Mouse (Mus musculus) ES-Bruce4 (cell line): ENCODE measurements around the gene Zfp518b. TPM values are rescaled to one million over a fixed set of nuclear protein-coding genes. Genes with fewer than 3 reads are reported as not detected.

Experiments used
- H3K27ac ChIP-seq: 2 replicates; pipeline ENCODE4 v1.5.1; 2012; ENCODE audit warnings: low read length, inconsistent platforms; ENCODE audit not compliant: insufficient read depth
- H3K27me3 ChIP-seq: 2 replicates; pipeline ENCODE4 v1.6.1; 2012; ENCODE audit warnings: mild to moderate bottlenecking, low read length, inconsistent platforms; ENCODE audit not compliant: control insufficient read depth, poor library complexity, insufficient read depth, severe bottlenecking
- H3K36me3 ChIP-seq: 2 replicates; pipeline ENCODE4 v1.6.1; 2012; ENCODE audit warnings: inconsistent platforms, mild to moderate bottlenecking, low read length, moderate library complexity; ENCODE audit not compliant: control insufficient read depth, poor library complexity, insufficient read depth, severe bottlenecking
- H3K4me1 ChIP-seq: one replicate; pipeline ENCODE4 v1.8.1; 2011; ENCODE audit warnings: low read length; ENCODE audit not compliant: control insufficient read depth, insufficient read depth
- H3K4me3 ChIP-seq: 2 replicates; pipeline ENCODE4 v1.5.1; 2011; ENCODE audit warnings: low read depth, mild to moderate bottlenecking, low read length
- H3K9ac ChIP-seq: 2 replicates; pipeline ENCODE4 v1.6.1; 2012; ENCODE audit warnings: low read depth, mild to moderate bottlenecking, inconsistent platforms; ENCODE audit not compliant: poor library complexity, severe bottlenecking
- H3K9me3 ChIP-seq: replicated peaks from 2 replicates; pipeline ENCODE4 v1.6.1; 2012; ENCODE audit warnings: mild to moderate bottlenecking, low read length, inconsistent platforms; ENCODE audit not compliant: control insufficient read depth, poor library complexity, insufficient read depth, severe bottlenecking
- CTCF ChIP-seq: IDR thresholded peaks from one replicate; pipeline ENCODE4 v1.8.1; 2011; ENCODE audit warnings: low read depth, low read length
- EP300 ChIP-seq: IDR thresholded peaks from 2 replicates; pipeline ENCODE4 v1.6.1; 2011; ENCODE audit warnings: low read depth, low read length; ENCODE audit not compliant: insufficient read depth
- POLR2A ChIP-seq: IDR thresholded peaks from one replicate; pipeline ENCODE4 v1.8.1; 2011; ENCODE audit warnings: low read length; ENCODE audit not compliant: insufficient read depth
- polyA plus RNA-seq: library from polyadenylated mRNA; stranded (reverse); fragments of >200 nt; gene quantifications from 2 replicates; pipeline ENCODE4 v1.2.4, GENCODE M21; 2011; ENCODE audit warnings: low read depth; ENCODE audit not compliant: missing spikeins, insufficient read depth, insufficient read length

The Zfp518b gene
- 21.6 and 26.6 TPM in 2 replicates for polyA plus RNA-seq

DNA sequence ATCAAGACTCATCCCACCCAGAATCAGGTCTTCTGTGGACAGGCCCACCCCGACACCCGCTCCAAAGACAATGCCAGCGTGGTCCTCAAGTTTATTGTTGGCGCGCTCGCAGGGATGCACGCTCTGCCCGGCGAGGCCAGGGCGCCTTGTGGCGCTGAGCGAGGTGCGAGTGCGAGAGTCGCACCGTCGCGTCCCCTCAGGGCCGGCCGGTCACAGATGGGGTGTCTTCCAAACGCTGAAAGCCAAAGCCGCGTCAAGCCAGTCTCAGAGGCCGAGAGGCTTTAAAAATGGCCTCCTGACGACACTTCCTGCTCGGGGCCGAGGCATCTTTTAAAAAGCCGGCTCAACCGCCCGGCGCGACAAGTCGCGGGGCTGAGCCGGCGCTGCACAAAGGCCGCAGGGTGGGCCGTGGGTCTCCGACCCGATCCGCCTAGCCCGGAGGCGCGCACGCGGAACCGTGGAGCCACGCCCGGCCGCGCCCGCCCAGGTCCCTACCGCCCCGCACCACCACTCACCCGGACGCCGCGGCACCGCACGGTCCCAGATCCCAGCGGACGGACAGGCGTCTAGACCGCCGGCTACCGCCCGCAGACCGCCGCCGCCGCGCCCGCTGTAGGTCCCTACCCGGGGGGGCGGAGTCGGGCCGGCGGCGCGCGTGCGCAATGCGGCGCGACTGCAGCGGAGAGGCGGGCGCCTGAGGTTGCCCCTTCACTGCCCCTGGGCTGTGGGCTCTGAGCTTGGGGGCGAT lies at the start of gene Zfp518b:
TSS of gene Zfp518b (minus strand) at position 663 of the 748 bp plus-strand sequence.
- Histone ChIP-seq H3K4me3 (peak within 1 kb of the TSS; percentile 96), H3K36me3 (peaks cover 12% of the 10 kb centered on the region), H3K9me3 (no peaks in the 10 kb centered on the region), H3K4me1 (peaks cover 5% of the 10 kb centered on the region), H3K27ac (peak within 1 kb of the TSS; percentile 41; the same call in 1 of the 2 replicates), H3K27me3 (no peaks in the 10 kb centered on the region), H3K9ac (peak within 1 kb of the TSS; percentile 88)
- TF ChIP-seq EP300 (no peak), CTCF (no peak), POLR2A (no peak)

GRCm38 (mm10) chr5:38708940-38709581 lies 24.4 kb upstream of the Zfp518b start:
- H3K36me3 ChIP-seq = no peaks in the 10 kb centered on the region
- no peaks in the 10 kb centered on the region for H3K9me3 ChIP-seq
- no peak overlapping the region for H3K9ac ChIP-seq
- H3K27me3 ChIP-seq = no peaks in the 10 kb centered on the region
- TF ChIP-seq POLR2A (no peak), EP300 (peak; percentile 77; the same call in 1 of the 2 replicates), CTCF (no peak)
- no peak overlapping the region for H3K27ac ChIP-seq
- no peak overlapping the region for H3K4me3 ChIP-seq
- peaks cover 6% of the 10 kb centered on the region for H3K4me1 ChIP-seq

DNA sequence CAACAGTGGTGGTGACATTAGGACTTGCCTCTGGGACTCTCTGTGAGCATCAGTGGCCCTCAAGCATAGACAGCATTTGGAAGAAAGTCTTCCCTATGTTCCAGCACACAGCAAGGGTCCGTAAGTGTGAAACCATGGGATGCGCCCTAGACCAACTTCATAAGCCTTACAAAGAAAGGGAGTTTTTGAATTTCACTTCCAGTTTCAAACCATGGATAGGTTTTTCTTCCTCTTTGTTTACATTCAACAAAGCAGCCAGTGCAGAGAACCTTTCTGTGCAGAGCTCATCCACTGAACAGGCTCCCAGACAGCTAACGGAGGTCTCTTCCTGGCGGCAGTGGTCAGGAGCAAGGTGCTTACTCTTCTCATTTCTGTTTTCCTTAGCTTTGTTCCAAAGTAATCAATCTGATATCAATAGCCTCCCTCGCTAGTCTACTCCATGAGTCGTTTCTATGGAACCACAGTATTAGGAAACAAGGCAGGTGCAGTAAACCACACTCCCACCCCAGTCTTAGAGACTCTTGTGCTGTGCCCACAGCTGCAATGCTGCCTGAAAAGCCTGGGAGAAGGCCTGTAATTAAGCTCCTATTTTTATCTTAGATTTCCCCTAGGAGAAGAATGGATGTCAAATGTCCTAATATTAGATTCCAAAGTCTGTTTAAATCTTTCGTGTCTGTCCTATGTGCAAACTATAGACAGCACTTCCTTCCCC lies 22.9 kb upstream of the Zfp518b start:
- no peak overlapping the region for H3K27ac ChIP-seq
- H3K9me3 ChIP-seq = no peaks in the 10 kb centered on the region
- peaks cover 6% of the 10 kb centered on the region for H3K4me1 ChIP-seq
- TF ChIP-seq POLR2A (no peak), EP300 (no peak), CTCF (no peak)
- no peaks in the 10 kb centered on the region for H3K36me3 ChIP-seq
- no peak overlapping the region for H3K4me3 ChIP-seq
- no peaks in the 10 kb centered on the region for H3K27me3 ChIP-seq
- no peak overlapping the region for H3K9ac ChIP-seq

GRCm38 (mm10) chr5:38702941-38703340 lies 18.3 kb upstream of the Zfp518b start:
- TF ChIP-seq EP300 (no peak), POLR2A (no peak), CTCF (no peak)

GRCm38 (mm10) chr5:38702091-38702490 lies 17.5 kb upstream of the Zfp518b start:
- no peak for TF ChIP-seq EP300
- no peak for TF ChIP-seq CTCF
- TF ChIP-seq POLR2A = no peak
- H3K9ac ChIP-seq = no peak overlapping the region

More at GRCm38 (mm10) chr5:38702941-38703340, 18.3 kb upstream of the Zfp518b start:
- Histone ChIP-seq H3K27ac (no peak overlapping the region), H3K36me3 (no peaks in the 10 kb centered on the region), H3K4me3 (no peak overlapping the region), H3K9me3 (no peaks in the 10 kb centered on the region), H3K9ac (no peak overlapping the region), H3K27me3 (no peaks in the 10 kb centered on the region), H3K4me1 (peaks cover 7% of the 10 kb centered on the region)

More at GRCm38 (mm10) chr5:38702091-38702490, 17.5 kb upstream of the Zfp518b start:
- H3K4me1 ChIP-seq = peaks cover 5% of the 10 kb centered on the region
- H3K27me3 ChIP-seq = no peaks in the 10 kb centered on the region
- H3K27ac ChIP-seq = no peak overlapping the region
- no peaks in the 10 kb centered on the region for H3K36me3 ChIP-seq
- H3K9me3 ChIP-seq = no peaks in the 10 kb centered on the region
- H3K4me3 ChIP-seq = no peak overlapping the region
